Mouse (Mus musculus): ENCODE results near the gene Cuta.
"Not testable (repeated sequence)": the region's sequence is repeated elsewhere in the genome, so short reads cannot be mapped to it uniquely, and the experiment has no call there.

Gene Cuta

GRCm38 (mm10) chr17:26933885-26934827 is 5.2 kb downstream of the Cuta start:
- DNase-seq: no peak

GRCm38 (mm10) chr17:26933419-26933818 is 6.0 kb downstream of the Cuta start:
- DNase-seq: no peak

- DNase-seq: peak; percentile 97
These were observed 6.5 kb downstream of the Cuta start, which contains the start of gene Phf1 for GRCm38 (mm10) chr17:26932839-26933398. Gene Phf1 (plus strand): TSS chr17:26933052.

GRCm38 (mm10) chr17:26931795-26932194 is 7.6 kb downstream of the Cuta start:
- DNase-seq: peak; percentile 79

GRCm38 (mm10) chr17:26925414-26925813 is 14.0 kb downstream of the Cuta start:
- not testable (repeated sequence) for DNase-seq

- not testable (repeated sequence) for DNase-seq
These were observed 17.0 kb downstream of the Cuta start for GRCm38 (mm10) chr17:26922368-26922767.

GRCm38 (mm10) chr17:26919516-26919915 is 19.9 kb downstream of the Cuta start:
- not testable (repeated sequence) for DNase-seq

GRCm38 (mm10) chr17:26918343-26918742 is 21.0 kb downstream of the Cuta start:
- DNase-seq: no peak

- DNase-seq: not testable (repeated sequence)
These were observed 21.8 kb downstream of the Cuta start for GRCm38 (mm10) chr17:26917560-26917959.

GRCm38 (mm10) chr17:26916711-26917482 is 22.5 kb downstream of the Cuta start, which contains the start of gene Kifc5b:
Gene Kifc5b (plus strand): TSS chr17:26917091.
- DNase-seq: peak; percentile 100

- DNase-seq: no peak
These were observed 24.1 kb downstream of the Cuta start for GRCm38 (mm10) chr17:26915248-26915647.

- not testable (repeated sequence) for DNase-seq
These were observed 31.9 kb downstream of the Cuta start for GRCm38 (mm10) chr17:26907506-26907905.

- DNase-seq: no peak
These were observed 35.0 kb downstream of the Cuta start for GRCm38 (mm10) chr17:26904320-26904719.

- DNase-seq: no peak
These were observed 38.5 kb downstream of the Cuta start for GRCm38 (mm10) chr17:26900916-26901315.

- DNase-seq: peak; percentile 85
These were observed 43.8 kb downstream of the Cuta start for GRCm38 (mm10) chr17:26895578-26895977.

- DNase-seq: no peak
These were observed 45.0 kb downstream of the Cuta start for GRCm38 (mm10) chr17:26894342-26894741.

GRCm38 (mm10) chr17:26893492-26893891 is 45.9 kb downstream of the Cuta start:
- no peak for DNase-seq

- DNase-seq: no peak
These were observed 46.6 kb downstream of the Cuta start for GRCm38 (mm10) chr17:26892635-26893375.

- no peak for DNase-seq
These were observed 51.4 kb downstream of the Cuta start for GRCm38 (mm10) chr17:26887926-26888325.

- DNase-seq: peak; percentile 91
These were observed 53.2 kb downstream of the Cuta start for GRCm38 (mm10) chr17:26886047-26886749.
